Mouse (Mus musculus) left cerebral cortex, adult 6 months (tissue): Measurements from ENCODE around the gene Nol6. TPM values are rescaled to one million over a fixed set of nuclear protein-coding genes. Genes with fewer than 3 reads are reported as not detected.

Experiments used
- long read RNA-seq, 2 experiments: library from polyadenylated mRNA; unstranded; transcript quantifications; one replicate each; pipeline ENCODE4 v2.0.0; 2019 to 2020
- polyA plus RNA-seq: library from polyadenylated mRNA; unstranded; fragments of <200 nt; fragmentation: Nextera tagmentation; gene quantifications from 2 replicates; pipeline ENCODE4 v1.2.3, GENCODE M21; 2021

Gene Nol6
- 33.7 and 34.9 TPM in 2 replicates for polyA plus RNA-seq
- long read RNA-seq, experiment 1, full-length matches to known transcripts = 59 of 99 reads
- long read RNA-seq, experiment 1, partial matches to known transcripts = 29 of 99 reads
- long read RNA-seq, experiment 1, other reads (novel, unspliced or antisense) = 11 of 99 reads
- long read RNA-seq, experiment 2, full-length matches to known transcripts = 2 of 41 reads
- long read RNA-seq, experiment 2, partial matches to known transcripts = 3 of 41 reads
- long read RNA-seq, experiment 2, other reads (novel, unspliced or antisense) = 36 of 41 reads

DNA sequence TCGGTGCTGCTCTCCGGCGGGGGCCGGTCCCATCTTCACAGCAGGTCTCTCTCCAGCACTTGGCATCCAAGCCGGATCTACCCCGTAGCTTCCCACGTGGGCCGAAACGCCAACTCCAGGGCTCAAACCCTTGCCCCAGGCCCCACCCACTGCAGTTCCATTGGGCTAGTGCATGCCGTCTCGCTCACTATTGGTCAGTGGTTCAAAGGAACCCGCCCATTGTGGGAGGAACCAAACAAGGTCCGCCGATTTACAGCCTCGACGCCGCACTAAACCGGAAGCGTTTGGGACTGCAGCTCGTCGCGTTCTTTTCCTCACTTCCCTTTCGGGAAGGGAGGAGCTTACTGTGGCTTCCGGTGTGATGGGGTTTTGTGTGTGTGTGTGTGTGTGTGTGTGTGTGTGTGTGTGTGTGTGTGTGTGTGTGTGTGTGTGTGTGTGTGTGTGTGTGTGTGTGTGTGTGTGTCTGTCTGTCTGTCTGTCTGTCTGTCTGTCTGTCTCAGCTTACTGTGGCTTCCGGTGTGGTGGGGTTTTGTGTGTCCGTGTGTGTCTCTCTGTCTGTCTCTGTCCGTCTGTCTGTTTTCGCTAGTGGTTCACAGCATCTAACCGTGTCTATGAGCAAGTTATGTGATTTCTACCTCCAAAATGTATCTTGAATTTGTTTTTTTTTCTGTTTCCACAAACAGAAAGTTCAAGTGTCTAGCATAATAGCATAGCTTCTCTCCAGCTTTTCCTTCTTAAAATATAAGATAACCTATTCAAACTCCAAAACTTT is at the start of gene Nol6:
TSS of gene Nol6 (minus strand) at position 276 of the 772 bp plus-strand sequence.

DNA sequence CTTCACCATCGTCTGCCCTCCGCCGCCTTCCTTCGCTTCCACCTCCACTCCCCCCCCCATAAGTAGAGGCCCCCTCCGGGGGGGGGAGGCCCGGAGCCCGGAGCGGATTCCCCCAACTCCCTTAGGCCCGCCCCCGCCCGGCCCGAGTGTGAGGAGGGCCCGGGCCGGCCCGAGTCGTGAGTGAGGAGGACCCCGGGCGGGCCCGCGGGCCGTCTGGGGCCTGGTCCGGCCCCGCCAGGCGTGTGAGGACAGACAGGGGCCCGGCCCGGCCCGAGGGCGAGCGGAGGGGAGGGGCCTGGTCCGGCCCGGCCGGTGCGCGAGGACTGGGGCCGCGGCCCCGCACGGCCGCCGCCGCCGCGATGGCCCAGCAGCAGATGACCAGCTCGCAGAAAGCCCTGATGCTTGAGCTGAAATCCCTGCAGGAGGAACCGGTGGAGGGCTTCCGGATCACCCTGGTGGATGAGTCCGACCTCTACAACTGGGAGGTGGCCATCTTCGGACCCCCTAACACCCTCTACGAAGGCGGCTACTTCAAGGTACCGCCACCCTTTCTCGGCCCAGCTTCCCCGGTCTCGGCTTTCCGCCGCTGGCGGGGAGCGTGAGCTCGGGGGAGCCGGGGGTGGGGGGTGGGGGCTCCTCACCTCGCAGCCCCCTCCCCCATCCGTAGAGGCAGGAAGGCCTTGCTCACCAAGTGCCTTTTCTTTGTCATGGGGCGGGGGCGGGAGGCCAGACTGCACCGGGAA is 11.6 kb upstream of the Nol6 start, which contains the start of gene Ube2r2:
TSS of gene Ube2r2 (plus strand) at position 33 of the 743 bp plus-strand sequence.

DNA sequence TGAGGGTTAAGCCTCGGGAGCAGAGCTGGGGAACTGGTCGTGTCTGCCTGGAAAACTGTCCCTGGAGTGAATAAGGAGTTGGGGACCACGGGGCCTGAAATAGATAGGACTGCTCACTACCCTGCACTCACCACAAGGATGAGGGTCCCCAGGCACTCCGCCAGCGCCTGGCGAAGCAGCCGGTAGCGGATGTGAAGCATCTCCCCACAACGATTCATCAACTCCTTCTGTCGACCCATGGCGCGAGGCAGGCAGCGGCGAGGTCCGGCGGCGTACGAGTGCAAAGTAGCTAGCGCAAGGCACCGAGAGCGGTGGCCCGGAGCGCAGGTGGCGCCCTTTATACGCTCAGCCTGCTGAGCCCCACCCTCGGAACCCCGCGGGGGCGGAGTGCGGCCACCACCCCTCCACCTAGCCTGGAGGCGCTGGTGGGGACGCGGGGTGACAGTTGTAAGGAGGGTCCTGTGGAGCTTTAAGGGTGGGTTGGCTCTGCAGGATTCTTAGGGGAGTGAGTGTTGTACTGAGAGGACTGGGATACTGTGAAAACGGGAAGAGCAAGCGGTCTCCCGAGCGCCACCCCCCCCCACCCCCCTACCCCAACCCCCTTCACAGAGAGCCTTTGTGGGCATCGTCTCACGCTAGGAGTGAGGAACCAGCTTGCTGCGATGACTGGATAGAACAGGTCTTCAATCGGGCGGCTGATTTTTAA is 26.2 kb downstream of the Nol6 start, which contains the start of gene Aqp3:
TSS of gene Aqp3 (minus strand) at position 313 of the 706 bp plus-strand sequence.

Other genes with a start within 250 kb of the Nol6 start
- not detected in 2 replicates for gene Spink4, start 204.4 kb downstream of the Nol6 start, polyA plus RNA-seq
- 36.0 and 208 TPM in 2 replicates for gene Bag1, start 176.2 kb downstream of the Nol6 start, polyA plus RNA-seq
- gene Chmp5, start 176.0 kb downstream of the Nol6 start, polyA plus RNA-seq = 154 and 188 TPM in 2 replicates
- 22.9 and 30.1 TPM in 2 replicates for gene Nfx1, start 153.5 kb downstream of the Nol6 start, polyA plus RNA-seq
- not detected in 2 replicates for gene Aqp7, start 76.3 kb downstream of the Nol6 start, polyA plus RNA-seq
- gene Aqp3, start 26.3 kb downstream of the Nol6 start, polyA plus RNA-seq = not detected in 2 replicates
- gene Ube2r2, start 11.3 kb upstream of the Nol6 start, polyA plus RNA-seq = 23.8 and 24.8 TPM in 2 replicates
- gene Ubap2, start 150.7 kb upstream of the Nol6 start, polyA plus RNA-seq = 13.3 and 15.6 TPM in 2 replicates
- 28.9 and 29.7 TPM in 2 replicates for gene Dcaf12, start 190.4 kb upstream of the Nol6 start, polyA plus RNA-seq
- gene Ubap1, start 224.5 kb upstream of the Nol6 start, polyA plus RNA-seq = 22.8 and 30.4 TPM in 2 replicates